ENCODE assay signal across 21 mouse cellular contexts in the genomic region with DNA sequence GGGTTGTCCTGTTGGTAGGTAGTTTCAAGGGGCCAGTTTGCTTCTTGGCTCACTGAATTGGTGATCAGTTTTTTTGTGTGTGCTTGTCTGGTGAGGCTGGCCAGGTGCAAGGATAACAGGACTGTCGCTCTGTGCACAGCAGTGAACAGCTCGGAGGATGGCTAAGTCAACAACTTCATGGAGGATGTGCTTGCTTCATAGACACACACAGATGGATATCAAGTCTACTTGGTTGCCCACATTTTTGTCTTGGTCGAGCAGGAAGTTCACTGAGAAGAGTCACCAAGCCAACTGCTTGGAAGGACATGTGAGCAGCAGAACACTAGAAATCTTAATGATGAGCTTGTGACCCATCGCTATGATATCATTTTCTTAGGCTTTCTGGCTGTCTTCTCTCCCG. TPM values are rescaled to one million over a fixed set of nuclear protein-coding genes. Genes with fewer than 3 reads are reported as not detected.
A peak's percentile ranks its signal among the peaks of the same experiment; 100 is the strongest.
DNase-seq lines count a peak whose midpoint lies in the region; ATAC-seq and TF ChIP-seq lines count a peak whose summit lies in the region.
"Had no signal": no experiment of that assay in that cellular context is flagged by ENCODE, and none has a peak within 500 bp of the region (broad histone marks: within the 10 kb centered on the region; RNA-seq: fewer than 3 reads in every experiment).

No protein-coding gene starts in this region.

- 66% methylated on average over 5 of the region's 5 CpGs for WGBS in heart, embryonic 14.5 days
- WGBS in heart, embryonic 11.5 days (ENCODE audit: insufficient replicate concordance), result 75% methylated on average over 5 of the region's 5 CpGs

- no peak overlapping the region for H3K9ac ChIP-seq in heart, embryonic 14.5 days (ENCODE audit: low read length)
- H3K9ac ChIP-seq in heart, embryonic 11.5 days (ENCODE audit: low read depth, low read length), result no peak overlapping the region
- H3K9ac ChIP-seq: embryonic facial prominence, embryonic 13.5 days; forebrain, embryonic 12.5 days; forebrain, postnatal 0 days; hindbrain, embryonic 13.5 days; intestine, embryonic 15.5 days had no signal

- H3K27me3 ChIP-seq in heart, embryonic 14.5 days (ENCODE audit: control insufficient read depth, insufficient read depth, low read length), result no peaks in the 10 kb centered on the region
- H3K27me3 ChIP-seq in heart, embryonic 11.5 days (ENCODE audit: control insufficient read depth, insufficient read depth, low read length), result no peaks in the 10 kb centered on the region
- no peaks in the 10 kb centered on the region for H3K27me3 ChIP-seq in myocyte (ENCODE audit: control insufficient read depth, insufficient read depth, insufficient read length)
- H3K27me3 ChIP-seq: embryonic facial prominence, embryonic 13.5 days; forebrain, embryonic 12.5 days; hindbrain, embryonic 13.5 days; intestine, embryonic 15.5 days had no signal

- H3K36me3 ChIP-seq in heart, embryonic 14.5 days (ENCODE audit: control insufficient read depth, insufficient read depth, low read length), result 0 out of 2 replicates have a peak, but pooled peaks cover 10% of the 10 kb centered on the region
- no peaks in the 10 kb centered on the region for H3K36me3 ChIP-seq in heart, embryonic 11.5 days (ENCODE audit: control insufficient read depth, insufficient read depth, low read length)
- no peaks in the 10 kb centered on the region for H3K36me3 ChIP-seq in myocyte (ENCODE audit: control insufficient read depth, insufficient read depth)
- H3K36me3 ChIP-seq: hindbrain, embryonic 13.5 days; intestine, embryonic 15.5 days had no signal

- H3K79me2 ChIP-seq in myocyte (ENCODE audit: control insufficient read depth, insufficient read depth), result no peaks in the 10 kb centered on the region

- peak; percentile 47 for DNase-seq in 416B (ENCODE audit: low read depth)
- DNase-seq in CD4-positive helper T cell, adult 2 months (ENCODE audit: low read depth, low spot score), result peak; percentile 25
- DNase-seq in thymus, adult 18-20 months, result no peak
- DNase-seq: adrenal gland, adult 2 months; adrenal gland, postnatal 25 days; B cell, adult 2 months; cerebellum, adult 18-20 months; cerebellum, adult 9-11 months; cerebellum, postnatal 36 days; forebrain, postnatal 0 days; gastrocnemius, postnatal 14 days; kidney, adult 18-20 months had no signal

- TF ChIP-seq POLR2A in myocyte (IDR thresholded peaks at IDR 0.05; ENCODE audit: insufficient read length, low read depth), result no peak

- peak overlapping the region; percentile 18 for H3K4me2 ChIP-seq in heart, embryonic 14.5 days (ENCODE audit: low read length)
- no peak overlapping the region for H3K4me2 ChIP-seq in heart, embryonic 11.5 days
- peak overlapping the region; percentile 8 for H3K4me2 ChIP-seq in myocyte (ENCODE audit: low read depth)
- H3K4me2 ChIP-seq: embryonic facial prominence, embryonic 13.5 days; forebrain, embryonic 12.5 days; hindbrain, embryonic 13.5 days; intestine, embryonic 15.5 days had no signal

- no peak overlapping the region for H3K4me3 ChIP-seq in heart, embryonic 14.5 days (ENCODE audit: control insufficient read depth in 1 of 2, insufficient read depth in 1 of 2, low read depth in 1 of 2, low read length in 2 of 2)
- no peak overlapping the region for H3K4me3 ChIP-seq in heart, embryonic 11.5 days (ENCODE audit: low read depth, low read length)
- no peak overlapping the region for H3K4me3 ChIP-seq in myocyte
- H3K4me3 ChIP-seq: embryonic facial prominence, embryonic 13.5 days; forebrain, embryonic 12.5 days; heart, embryonic 10.5 days; hindbrain, embryonic 13.5 days; intestine, embryonic 15.5 days had no signal

- H3K27ac ChIP-seq in heart, embryonic 14.5 days (replicated peaks in 1 of 2; ENCODE audit: control insufficient read depth in 1 of 2, insufficient read depth in 1 of 2, low read depth in 2 of 2, low read length in 2 of 2), result peak overlapping the region; percentile 8 to 41
- no peak overlapping the region for H3K27ac ChIP-seq in heart, embryonic 11.5 days (ENCODE audit: low read depth, low read length)
- H3K27ac ChIP-seq: embryonic facial prominence, embryonic 13.5 days; forebrain, embryonic 12.5 days; heart, embryonic 10.5 days; hindbrain, embryonic 13.5 days; hindbrain, postnatal 0 days; intestine, embryonic 15.5 days had no signal

- H3ac ChIP-seq in myocyte (ENCODE audit: control insufficient read depth, insufficient read length), result no peak overlapping the region

- no peak for ATAC-seq in heart, embryonic 14.5 days (ENCODE audit: insufficient number of reproducible peaks, insufficient read depth, low FRiP score, low read depth)
- no peak for ATAC-seq in heart, embryonic 11.5 days (replicated peaks; ENCODE audit: insufficient number of reproducible peaks, low FRiP score, low TSS enrichment)
- ATAC-seq: forebrain, postnatal 0 days; hindbrain, postnatal 0 days; intestine, embryonic 15.5 days had no signal

- no peaks in the 10 kb centered on the region for H3K9me3 ChIP-seq in heart, embryonic 14.5 days (ENCODE audit: control insufficient read depth, low read length)
- H3K9me3 ChIP-seq in heart, embryonic 11.5 days (replicated peaks; ENCODE audit: control insufficient read depth, low read length), result no peaks in the 10 kb centered on the region
- H3K9me3 ChIP-seq: embryonic facial prominence, embryonic 13.5 days; forebrain, embryonic 12.5 days; heart, embryonic 10.5 days; hindbrain, embryonic 13.5 days; intestine, embryonic 15.5 days had no signal

- H3K4me1 ChIP-seq in heart, embryonic 14.5 days (ENCODE audit: control insufficient read depth in 2 of 2, insufficient read depth in 2 of 2, low read length in 2 of 2), result peaks cover 14 to 29% of the 10 kb centered on the region in 2 experiments
- peaks cover 16% of the 10 kb centered on the region for H3K4me1 ChIP-seq in heart, embryonic 11.5 days (ENCODE audit: control insufficient read depth, insufficient read depth, low read length)

TF ChIP-seq in myocyte, 11 proteins besides CTCF, POLR2A, EP300 and RAD21:
- TF ChIP-seq TCF3 (IDR thresholded peaks at IDR 0.05; ENCODE audit: insufficient read length, low read depth) (no peak), REST (IDR thresholded peaks at IDR 0.05; ENCODE audit: insufficient read depth, insufficient read length) (no peak), MAX (IDR thresholded peaks at IDR 0.05; ENCODE audit: low read depth) (no peak), CEBPB (IDR thresholded peaks at IDR 0.05; ENCODE audit: insufficient read depth, poor library complexity, severe bottlenecking) (no peak), POLR2AphosphoS2 (IDR thresholded peaks at IDR 0.05; ENCODE audit: insufficient read length, low read depth) (no peak), MYOD1 (IDR thresholded peaks at IDR 0.05; ENCODE audit: control insufficient read depth in 1 of 3, insufficient read length in 2 of 3, low read depth in 2 of 3) (no peak), SRF (IDR thresholded peaks at IDR 0.05; ENCODE audit: control insufficient read depth, insufficient read length, low read depth) (no peak), TCF12 (IDR thresholded peaks at IDR 0.05; ENCODE audit: insufficient read depth, poor library complexity, severe bottlenecking) (no peak), E2F4 (IDR thresholded peaks at IDR 0.05; ENCODE audit: insufficient read depth) (no peak), USF1 (IDR thresholded peaks at IDR 0.05; ENCODE audit: low read depth) (no peak), MYOG (IDR thresholded peaks at IDR 0.05; ENCODE audit: control insufficient read depth in 1 of 3, insufficient read depth in 1 of 3, insufficient read length in 2 of 3, low read depth in 2 of 3) (no peak)

RNA-seq across cellular contexts. Expression of a gene that starts 24.8 kb away (rescaled TPM):
- polyA plus RNA-seq in heart, embryonic 14.5 days (2014; fragmentation: Nextera tagmentation; extraction: Ambion mirVana), result 134 and 145 TPM in 2 replicates
- 98.5 and 105 TPM in 2 replicates for polyA plus RNA-seq in heart, embryonic 11.5 days (2014; fragmentation: Nextera tagmentation; extraction: Ambion mirVana)
- 44.3 TPM for polyA plus RNA-seq in myocyte (2012; fragmentation: generic; extraction: Trizol)

Comparison
In these comparisons a context has a peak if more than half of its experiments do, and no peak if none do; other contexts are left out.
1. DNase-seq: peak in 416B (single experiment) and CD4-positive helper T cell, adult 2 months (single experiment); none in thymus, adult 18-20 months (0 of 2).